8 mouse cellular contexts compared by ENCODE assay signal in the genomic region with DNA sequence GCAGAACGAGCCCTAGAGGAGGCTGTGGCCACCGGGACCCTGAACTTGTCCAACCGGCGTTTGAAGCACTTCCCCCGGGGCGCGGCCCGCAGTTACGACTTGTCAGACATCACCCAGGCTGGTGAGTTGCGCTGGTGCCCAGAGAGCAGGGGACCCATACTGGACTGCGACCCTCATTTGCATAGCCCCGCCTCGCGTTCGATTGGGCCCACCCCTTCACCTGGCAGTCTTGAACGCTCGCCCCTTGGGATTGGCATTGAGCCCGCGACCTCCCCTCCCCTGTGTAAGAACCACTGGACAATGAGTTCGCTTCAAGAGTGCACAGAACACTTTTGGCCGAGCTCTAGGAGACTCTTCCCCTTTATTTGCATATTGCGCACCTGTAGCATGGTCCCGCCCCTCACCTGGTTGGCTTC. TPM values are rescaled to one million over a fixed set of nuclear protein-coding genes. Genes with fewer than 3 reads are reported as not detected.
DNase-seq lines count a peak whose midpoint lies in the region; ATAC-seq and TF ChIP-seq lines count a peak whose summit lies in the region.

No protein-coding gene starts in this region.

- no peaks in the 10 kb centered on the region for H3K27me3 ChIP-seq in heart, embryonic 14.5 days (ENCODE audit: control insufficient read depth, insufficient read depth, low read length)
- H3K27me3 ChIP-seq in hindbrain, embryonic 12.5 days, result no peaks in the 10 kb centered on the region
- H3K27me3 ChIP-seq in limb, embryonic 15.5 days, result no peaks in the 10 kb centered on the region
- no peaks in the 10 kb centered on the region for H3K27me3 ChIP-seq in midbrain, embryonic 14.5 days (ENCODE audit: control insufficient read depth, insufficient read depth, low read length)

- peak; percentile 9; the same call in 1 of the 2 replicates for TF ChIP-seq POLR2A in bone marrow, adult 2 months (IDR thresholded peaks at IDR 0.05; ENCODE audit: borderline replicate concordance, control insufficient read depth, low read depth, low read length)

- H3K4me3 ChIP-seq in heart, embryonic 14.5 days (ENCODE audit: control insufficient read depth in 1 of 2, insufficient read depth in 1 of 2, low read depth in 1 of 2, low read length in 2 of 2), result peak overlapping the region; percentile 87 to 89
- peak overlapping the region; percentile 74 for H3K4me3 ChIP-seq in bone marrow, adult 2 months (replicated peaks; ENCODE audit: control insufficient read depth, low read depth, low read length)
- peak overlapping the region; percentile 67 for H3K4me3 ChIP-seq in hindbrain, embryonic 12.5 days
- H3K4me3 ChIP-seq in limb, embryonic 15.5 days, result peak overlapping the region; percentile 98
- peak overlapping the region; percentile 94 for H3K4me3 ChIP-seq in midbrain, embryonic 14.5 days (replicated peaks; ENCODE audit: low read depth, low read length)

- H3K4me2 ChIP-seq in heart, embryonic 14.5 days (ENCODE audit: low read length), result peak overlapping the region; percentile 96
- peak overlapping the region; percentile 86 for H3K4me2 ChIP-seq in hindbrain, embryonic 12.5 days (replicated peaks)
- peak overlapping the region; percentile 88 for H3K4me2 ChIP-seq in limb, embryonic 15.5 days
- peak overlapping the region; percentile 92 for H3K4me2 ChIP-seq in midbrain, embryonic 14.5 days (ENCODE audit: low read length)

- peaks cover 23% of the 10 kb centered on the region for H3K36me3 ChIP-seq in heart, embryonic 14.5 days (ENCODE audit: control insufficient read depth, insufficient read depth, low read length)
- peaks cover 10% of the 10 kb centered on the region; the same call in 1 of the 2 replicates for H3K36me3 ChIP-seq in hindbrain, embryonic 12.5 days
- peaks cover 10% of the 10 kb centered on the region for H3K36me3 ChIP-seq in limb, embryonic 15.5 days
- H3K36me3 ChIP-seq in midbrain, embryonic 14.5 days (ENCODE audit: control insufficient read depth, insufficient read depth, low read length), result peaks cover 14% of the 10 kb centered on the region

- no peaks in the 10 kb centered on the region for H3K9me3 ChIP-seq in heart, embryonic 14.5 days (ENCODE audit: control insufficient read depth, low read length)
- no peaks in the 10 kb centered on the region for H3K9me3 ChIP-seq in hindbrain, embryonic 12.5 days (replicated peaks)
- no peaks in the 10 kb centered on the region for H3K9me3 ChIP-seq in limb, embryonic 15.5 days
- no peaks in the 10 kb centered on the region for H3K9me3 ChIP-seq in midbrain, embryonic 14.5 days (ENCODE audit: control insufficient read depth, low read length)

- WGBS in heart, embryonic 14.5 days, result under 1% methylated on average over 20 of the region's 23 CpGs
- under 1% methylated on average over 23 of the region's 23 CpGs for WGBS in bone marrow, adult 2 months
- WGBS in hindbrain, embryonic 12.5 days, result under 1% methylated on average over 23 of the region's 23 CpGs
- 0% methylated on average over 23 of the region's 23 CpGs for WGBS in limb, embryonic 15.5 days
- WGBS in midbrain, embryonic 14.5 days, result 0% methylated on average over 23 of the region's 23 CpGs

- peak overlapping the region; percentile 89 to 95 for H3K27ac ChIP-seq in heart, embryonic 14.5 days (replicated peaks in 1 of 2; ENCODE audit: control insufficient read depth in 1 of 2, insufficient read depth in 1 of 2, low read depth in 2 of 2, low read length in 2 of 2)
- peak overlapping the region; percentile 98 for H3K27ac ChIP-seq in bone marrow, adult 2 months (ENCODE audit: control insufficient read depth, insufficient read depth, low read depth, low read length, poor library complexity)
- peak overlapping the region; percentile 85 for H3K27ac ChIP-seq in hindbrain, embryonic 12.5 days
- H3K27ac ChIP-seq in limb, embryonic 15.5 days, result peak overlapping the region; percentile 91
- H3K27ac ChIP-seq in midbrain, embryonic 14.5 days (replicated peaks; ENCODE audit: low read depth, low read length), result peak overlapping the region; percentile 86

- peak overlapping the region; percentile 95 for H3K9ac ChIP-seq in heart, embryonic 14.5 days (ENCODE audit: low read length)
- peak overlapping the region; percentile 75 for H3K9ac ChIP-seq in hindbrain, embryonic 12.5 days
- H3K9ac ChIP-seq in limb, embryonic 15.5 days, result peak overlapping the region; percentile 79
- peak overlapping the region; percentile 79 for H3K9ac ChIP-seq in midbrain, embryonic 14.5 days (replicated peaks; ENCODE audit: low read length)

- ATAC-seq in heart, embryonic 14.5 days (ENCODE audit: insufficient number of reproducible peaks, insufficient read depth, low FRiP score, low read depth), result peak; percentile 19
- peak; percentile 44 for ATAC-seq in hindbrain, embryonic 12.5 days (ENCODE audit: low FRiP score)
- ATAC-seq in limb, embryonic 15.5 days (ENCODE audit: insufficient number of reproducible peaks, low FRiP score, low TSS enrichment, low read depth), result no peak
- peak; percentile 35 for ATAC-seq in midbrain, embryonic 14.5 days (ENCODE audit: low FRiP score, low TSS enrichment)

- DNase-seq in heart, postnatal 4 days, result no peak
- DNase-seq in midbrain, embryonic 14.5 days, result peak; percentile 68
- DNase-seq in frontal cortex, postnatal 25 days (ENCODE audit: low spot score in 2 of 2), result no peak
- DNase-seq in layer of hippocampus, postnatal 36 days, result no peak

- no peak; the same call in 1 of the 2 replicates for TF ChIP-seq CTCF in bone marrow, adult 2 months (IDR thresholded peaks at IDR 0.05; ENCODE audit: control insufficient read depth, insufficient read depth, low read length)

- H3K4me1 ChIP-seq in heart, embryonic 14.5 days (ENCODE audit: control insufficient read depth in 2 of 2, insufficient read depth in 2 of 2, low read length in 2 of 2), result peaks cover 21 to 29% of the 10 kb centered on the region in 2 experiments
- H3K4me1 ChIP-seq in bone marrow, adult 2 months (ENCODE audit: control insufficient read depth, insufficient read depth, low read length), result peaks cover 4% of the 10 kb centered on the region
- H3K4me1 ChIP-seq in hindbrain, embryonic 12.5 days, result peaks cover 43% of the 10 kb centered on the region
- H3K4me1 ChIP-seq in limb, embryonic 15.5 days, result peaks cover 49% of the 10 kb centered on the region
- peaks cover 25% of the 10 kb centered on the region for H3K4me1 ChIP-seq in midbrain, embryonic 14.5 days (ENCODE audit: control insufficient read depth, insufficient read depth, low read length)

RNA-seq across cellular contexts. Expression of gene Gm20605, which starts 0.3 kb away (rescaled TPM):
- polyA plus RNA-seq in heart, embryonic 14.5 days (2014; fragmentation: Nextera tagmentation; extraction: Ambion mirVana), result 5.2 and 5.6 TPM in 2 replicates
- total RNA-seq in heart, postnatal 4 days (2021), result 1 to 10 TPM; 4.8 to 6.6 TPM
- polyA plus RNA-seq in bone marrow, adult 2 months (2011; ENCODE audit: insufficient read depth, insufficient read length, low replicate concordance, missing spikeins), result 24.9 and 41.6 TPM in 2 replicates
- polyA plus RNA-seq in hindbrain, embryonic 12.5 days (2016; fragmentation: Nextera tagmentation; extraction: Ambion mirVana), result 8.3 and 10.8 TPM in 2 replicates
- 8.0 and 8.5 TPM in 2 replicates for polyA plus RNA-seq in limb, embryonic 15.5 days (2015; fragmentation: Nextera tagmentation; extraction: Ambion mirVana)
- 4.4 and 6.0 TPM in 2 replicates for polyA plus RNA-seq in midbrain, embryonic 14.5 days (2014; fragmentation: Nextera tagmentation; extraction: Ambion mirVana)
- total RNA-seq in layer of hippocampus, postnatal 36 days (2021), result 10 to 100 TPM; 18.6 to 23.9 TPM

RNA-seq across cellular contexts. Expression of gene Lrch4, which starts 0.4 kb away (rescaled TPM):
- polyA plus RNA-seq in heart, embryonic 14.5 days (2014; fragmentation: Nextera tagmentation; extraction: Ambion mirVana), result 22.7 and 23.9 TPM in 2 replicates
- 10 to 100 TPM; 19.2 to 21.6 TPM for total RNA-seq in heart, postnatal 4 days (2021)
- 36.1 and 108 TPM in 2 replicates for polyA plus RNA-seq in bone marrow, adult 2 months (2011; ENCODE audit: insufficient read depth, insufficient read length, low replicate concordance, missing spikeins)
- polyA plus RNA-seq in hindbrain, embryonic 12.5 days (2016; fragmentation: Nextera tagmentation; extraction: Ambion mirVana), result 32.4 and 34.3 TPM in 2 replicates
- polyA plus RNA-seq in limb, embryonic 15.5 days (2015; fragmentation: Nextera tagmentation; extraction: Ambion mirVana), result 32.8 and 34.1 TPM in 2 replicates
- 18.1 and 21.9 TPM in 2 replicates for polyA plus RNA-seq in midbrain, embryonic 14.5 days (2014; fragmentation: Nextera tagmentation; extraction: Ambion mirVana)
- 10 to 100 TPM; 21.8 to 25.3 TPM for total RNA-seq in layer of hippocampus, postnatal 36 days (2021)

RNA-seq across cellular contexts. Expression of gene Fbxo24, which starts 0.5 kb away (rescaled TPM):
- polyA plus RNA-seq in heart, embryonic 14.5 days (2014; fragmentation: Nextera tagmentation; extraction: Ambion mirVana), result 0.20 TPM in 1 of 2 replicates, not detected in the other
- under 1 TPM; 0.21 to 0.25 TPM for total RNA-seq in heart, postnatal 4 days (2021)
- 0.41 TPM in 1 of 2 replicates, not detected in the other for polyA plus RNA-seq in bone marrow, adult 2 months (2011; ENCODE audit: insufficient read depth, insufficient read length, low replicate concordance, missing spikeins)
- 0.23 and 0.25 TPM in 2 replicates for polyA plus RNA-seq in hindbrain, embryonic 12.5 days (2016; fragmentation: Nextera tagmentation; extraction: Ambion mirVana)
- 0.09 TPM in 1 of 2 replicates, not detected in the other for polyA plus RNA-seq in limb, embryonic 15.5 days (2015; fragmentation: Nextera tagmentation; extraction: Ambion mirVana)
- polyA plus RNA-seq in midbrain, embryonic 14.5 days (2014; fragmentation: Nextera tagmentation; extraction: Ambion mirVana), result 0.09 and 0.18 TPM in 2 replicates
- total RNA-seq in layer of hippocampus, postnatal 36 days (2021), result under 1 TPM; 0.18 to 0.77 TPM

RNA-seq across cellular contexts. Expression of gene Sap25, which starts 11.8 kb away (rescaled TPM):
- 4.3 and 4.6 TPM in 2 replicates for polyA plus RNA-seq in heart, embryonic 14.5 days (2014; fragmentation: Nextera tagmentation; extraction: Ambion mirVana)
- 1 to 10 TPM; 1.8 to 2.2 TPM for total RNA-seq in heart, postnatal 4 days (2021)
- 65.6 and 161 TPM in 2 replicates for polyA plus RNA-seq in bone marrow, adult 2 months (2011; ENCODE audit: insufficient read depth, insufficient read length, low replicate concordance, missing spikeins)
- 7.6 and 8.0 TPM in 2 replicates for polyA plus RNA-seq in hindbrain, embryonic 12.5 days (2016; fragmentation: Nextera tagmentation; extraction: Ambion mirVana)
- 4.8 and 6.0 TPM in 2 replicates for polyA plus RNA-seq in limb, embryonic 15.5 days (2015; fragmentation: Nextera tagmentation; extraction: Ambion mirVana)
- polyA plus RNA-seq in midbrain, embryonic 14.5 days (2014; fragmentation: Nextera tagmentation; extraction: Ambion mirVana), result 4.1 and 5.6 TPM in 2 replicates
- total RNA-seq in layer of hippocampus, postnatal 36 days (2021), result 10 to 100 TPM; 10.1 to 13.3 TPM

RNA-seq across cellular contexts. Expression of gene Pcolce, which starts 15.7 kb away (rescaled TPM):
- polyA plus RNA-seq in heart, embryonic 14.5 days (2014; fragmentation: Nextera tagmentation; extraction: Ambion mirVana), result 121 and 123 TPM in 2 replicates
- total RNA-seq in heart, postnatal 4 days (2021), result 100 to 1,000 TPM; 133 to 137 TPM
- 17.2 and 23.4 TPM in 2 replicates for polyA plus RNA-seq in bone marrow, adult 2 months (2011; ENCODE audit: insufficient read depth, insufficient read length, low replicate concordance, missing spikeins)
- 66.6 and 82.5 TPM in 2 replicates for polyA plus RNA-seq in hindbrain, embryonic 12.5 days (2016; fragmentation: Nextera tagmentation; extraction: Ambion mirVana)
- 303 and 362 TPM in 2 replicates for polyA plus RNA-seq in limb, embryonic 15.5 days (2015; fragmentation: Nextera tagmentation; extraction: Ambion mirVana)
- polyA plus RNA-seq in midbrain, embryonic 14.5 days (2014; fragmentation: Nextera tagmentation; extraction: Ambion mirVana), result 3.0 and 11.7 TPM in 2 replicates
- total RNA-seq in layer of hippocampus, postnatal 36 days (2021), result 1 to 10 TPM; 8.4 to 8.8 TPM
